Mouse (Mus musculus) liver, adult (tissue): ENCODE data around the gene Atg9b.

Source experiments
- GATA4 ChIP-seq: IDR thresholded peaks from 2 replicates; pipeline ENCODE4 v1.6.1; 2014; ENCODE audit warnings: mild to moderate bottlenecking, low read length; ENCODE audit not compliant: insufficient replicate concordance

The Atg9b gene

GRCm38 (mm10) chr5:24391864-24392263 is at the start of gene Atg9b:
Gene Atg9b, minus strand, starts transcription at chr5:24392143.
- TF ChIP-seq GATA4: no peak

DNA sequence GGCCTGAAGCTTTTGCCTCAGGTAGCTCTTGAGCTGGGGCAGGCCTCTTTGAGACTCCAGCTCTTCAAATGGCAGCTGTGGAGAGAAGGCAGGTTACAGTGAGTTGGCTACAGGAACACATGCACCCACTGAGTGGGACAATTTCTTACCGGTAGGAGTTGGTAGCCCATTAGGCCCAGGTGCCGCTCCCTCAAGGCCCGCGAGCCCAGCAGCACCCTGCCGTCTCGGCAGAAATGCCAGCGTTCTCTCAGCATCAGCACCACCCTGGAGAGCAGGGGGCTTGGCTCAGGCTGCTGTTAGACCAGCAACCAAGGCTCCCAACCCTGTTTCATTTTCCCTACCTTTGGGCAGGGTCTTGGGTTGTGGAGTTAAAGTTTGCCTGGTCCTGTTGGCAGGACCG is 49.2 kb upstream of the Atg9b start:
- no peak for TF ChIP-seq GATA4

DNA sequence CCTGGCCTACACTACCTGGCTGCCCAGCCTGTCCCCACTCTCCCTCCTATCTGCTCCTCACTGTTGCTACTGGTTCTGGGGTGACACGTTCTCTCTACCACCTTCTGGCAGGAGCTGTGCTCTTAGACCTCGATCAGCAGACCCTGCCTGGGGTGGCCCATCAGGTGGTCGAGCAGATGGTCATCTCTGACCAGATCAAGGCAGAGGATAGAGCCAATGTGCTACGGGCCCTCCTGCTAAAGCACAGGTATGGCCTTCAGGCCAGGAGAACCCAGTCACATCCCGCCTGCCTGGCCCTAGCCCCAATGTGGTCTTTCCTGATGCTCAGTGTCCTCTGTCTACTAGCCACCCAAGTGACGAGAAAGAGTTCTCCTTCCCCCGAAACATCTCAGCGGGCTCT is 42.0 kb upstream of the Atg9b start:
- TF ChIP-seq GATA4: no peak

GRCm38 (mm10) chr5:24428596-24428995 is 36.7 kb upstream of the Atg9b start:
- no peak for TF ChIP-seq GATA4

DNA sequence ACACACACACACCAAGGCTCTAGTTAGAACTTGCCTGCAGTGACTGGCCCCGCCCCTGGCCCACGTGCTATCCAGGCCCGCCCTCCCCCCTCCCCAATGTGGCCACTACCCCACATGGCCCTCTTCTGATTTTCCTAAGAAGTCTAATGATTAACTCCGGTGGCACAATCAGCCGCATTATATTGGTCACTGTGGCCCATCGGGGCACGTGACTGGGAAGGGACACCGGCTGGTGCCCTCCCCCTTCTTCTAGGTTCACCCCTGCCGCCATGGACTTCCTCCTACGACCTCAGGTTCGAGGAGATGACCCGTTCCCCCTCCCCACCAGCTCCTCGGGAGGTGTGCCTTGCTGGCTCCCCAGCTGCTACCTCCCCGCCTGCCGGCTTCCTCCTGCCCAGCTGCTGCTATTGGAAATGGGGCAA is 36.0 kb upstream of the Atg9b start:
- no peak for TF ChIP-seq GATA4

GRCm38 (mm10) chr5:24427285-24427633 is 35.3 kb upstream of the Atg9b start:
- TF ChIP-seq GATA4: no peak

DNA sequence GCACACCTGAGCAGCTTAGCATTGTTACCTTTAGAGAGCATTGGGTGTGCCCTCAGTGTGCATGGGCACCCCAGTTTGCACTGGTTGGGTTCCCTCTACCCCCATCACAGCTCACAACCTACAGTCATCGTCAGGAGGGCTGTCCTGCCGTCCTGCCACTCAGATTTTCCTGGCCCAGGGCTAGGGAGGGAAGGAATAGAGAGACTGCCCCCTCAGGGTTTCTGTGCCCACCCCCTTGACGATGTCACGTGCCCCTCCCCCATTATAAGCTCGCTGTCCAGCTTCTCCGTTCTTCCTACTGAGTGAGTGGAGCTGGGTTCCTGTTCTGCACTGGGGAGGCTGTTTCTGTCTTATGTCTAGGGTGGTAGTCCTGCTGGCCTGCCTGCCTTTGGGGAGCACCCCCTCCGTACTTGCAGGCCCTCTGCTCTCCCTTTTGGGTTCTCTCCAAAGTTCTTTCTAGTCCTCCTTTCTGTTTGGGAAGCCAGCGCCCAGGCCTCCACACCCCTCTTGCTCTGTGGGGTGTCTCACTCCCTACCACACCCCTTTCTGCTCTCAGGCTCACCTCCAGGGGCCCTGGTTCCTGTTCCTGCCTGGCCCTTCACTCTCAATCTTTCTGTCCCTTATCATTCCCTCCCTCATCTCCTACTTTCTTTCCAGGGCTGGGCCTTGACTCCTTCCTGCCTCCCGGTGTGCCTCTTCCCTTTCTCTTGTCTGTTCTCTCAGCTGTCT is 34.8 kb upstream of the Atg9b start:
- no peak for TF ChIP-seq GATA4

DNA sequence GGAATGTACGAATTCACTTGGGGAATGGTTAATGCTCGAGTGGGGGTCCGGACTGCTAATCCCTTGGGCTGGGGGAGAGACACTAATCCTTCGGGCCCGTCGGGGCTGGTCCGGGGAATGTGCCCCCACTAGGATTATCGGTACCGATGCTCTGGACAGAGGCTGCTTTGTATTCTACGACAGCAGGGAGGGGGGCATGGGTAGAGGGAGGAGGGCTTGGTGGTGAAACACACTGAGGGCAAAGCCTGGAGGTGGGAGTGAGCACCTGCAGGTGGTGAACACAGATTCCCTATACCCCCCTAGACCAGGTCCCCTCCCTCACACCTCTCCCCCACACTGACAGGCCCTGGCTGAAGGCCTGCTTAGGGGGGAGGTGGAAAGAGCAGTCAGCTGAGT is 34.1 kb upstream of the Atg9b start:
- TF ChIP-seq GATA4: no peak

GRCm38 (mm10) chr5:24425421-24426036 is 33.6 kb upstream of the Atg9b start:
- TF ChIP-seq GATA4: no peak

DNA sequence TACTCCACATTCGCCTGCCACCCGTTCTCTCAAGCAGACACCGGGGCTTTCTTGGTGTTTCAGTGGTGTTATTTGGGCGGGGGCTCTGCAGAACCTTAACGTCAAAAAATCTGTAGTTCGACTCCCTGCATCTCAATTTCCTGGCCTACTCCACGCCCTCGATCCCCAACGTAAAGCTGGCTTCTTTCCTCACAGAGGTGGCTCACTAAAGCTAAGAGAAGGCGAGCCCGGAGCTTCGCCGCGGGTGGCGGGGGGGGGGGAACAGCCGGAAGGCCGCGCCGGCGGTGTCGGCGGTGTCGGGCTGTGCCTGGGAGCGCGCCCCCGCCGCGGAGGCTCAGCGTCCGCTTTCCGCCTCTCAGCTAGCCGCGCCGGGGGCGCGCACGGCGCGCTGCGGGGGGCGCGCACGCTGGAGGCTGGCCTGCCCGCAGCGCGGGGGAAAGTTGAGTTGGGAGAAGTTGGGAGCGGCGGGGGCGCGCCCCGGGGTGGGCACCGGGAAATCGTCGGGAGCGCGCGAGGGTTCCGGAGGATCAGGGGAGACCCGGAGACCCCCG is 33.0 kb upstream of the Atg9b start:
- no peak for TF ChIP-seq GATA4

DNA sequence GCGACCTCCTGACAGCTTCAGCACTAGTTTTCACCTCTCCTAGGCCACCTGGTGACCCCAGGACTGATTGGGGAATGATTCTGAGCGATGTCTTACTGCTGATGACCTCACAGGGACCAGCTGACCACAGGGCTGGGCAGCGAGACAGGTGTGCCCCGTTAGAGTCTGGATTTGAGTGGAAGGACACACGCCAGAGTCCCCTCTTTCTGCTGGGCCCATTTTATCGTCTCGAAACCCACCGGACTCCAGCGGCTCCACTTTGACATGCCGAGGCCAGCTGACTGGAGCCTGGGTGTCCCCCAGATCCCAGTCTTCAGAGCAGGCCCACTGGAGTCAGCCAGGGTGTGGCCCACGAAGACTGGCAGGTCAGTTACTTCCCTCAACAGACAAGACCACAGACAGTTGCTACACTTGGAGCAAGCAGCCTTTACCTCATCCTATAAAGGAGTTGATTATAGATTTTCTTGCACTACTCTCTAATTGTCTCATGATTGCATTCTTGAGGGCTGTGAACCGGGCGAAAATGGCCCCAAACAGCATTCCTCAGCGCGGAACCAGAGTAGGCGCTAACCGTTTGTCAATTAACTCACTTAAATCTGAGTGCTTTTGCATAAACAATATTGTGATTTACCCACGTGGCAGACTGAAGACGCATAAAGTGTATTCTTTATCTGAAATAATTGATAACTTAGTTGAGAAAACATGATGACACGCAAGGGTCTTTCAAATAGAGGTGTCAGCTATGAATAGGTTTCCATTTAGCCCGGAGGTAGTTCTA is 32.2 kb upstream of the Atg9b start:
- no peak for TF ChIP-seq GATA4

GRCm38 (mm10) chr5:24423129-24424003 is 31.4 kb upstream of the Atg9b start, which contains the start of the genes Cdk5 and Slc4a2:
Gene Cdk5, minus strand, starts transcription at chr5:24423530.
Gene Slc4a2, plus strand, starts transcription at chr5:24423837.
- TF ChIP-seq GATA4: peak; percentile 58; the same call in 1 of the 2 replicates

- TF ChIP-seq GATA4: no peak
These were observed 28.4 kb upstream of the Atg9b start for GRCm38 (mm10) chr5:24420381-24420780.

- no peak for TF ChIP-seq GATA4
These were observed 25.6 kb upstream of the Atg9b start for GRCm38 (mm10) chr5:24417587-24417986.

GRCm38 (mm10) chr5:24416222-24416736 is 24.3 kb upstream of the Atg9b start:
- TF ChIP-seq GATA4: no peak

GRCm38 (mm10) chr5:24413938-24414337 is 22.0 kb upstream of the Atg9b start:
- TF ChIP-seq GATA4: no peak
